Mouse (Mus musculus): ENCODE data around the gene Cers1. TPM values are rescaled to one million over a fixed set of nuclear protein-coding genes. Genes with fewer than 3 reads are reported as not detected.

Cers1 gene
- total RNA-seq (2014; rRNA removed) = 52.5 and 58.4 TPM in 2 replicates
- 37.8 and 45.3 TPM in 2 replicates for polyA plus RNA-seq (2015; fragmentation: Nextera tagmentation; extraction: Ambion mirVana)

DNA sequence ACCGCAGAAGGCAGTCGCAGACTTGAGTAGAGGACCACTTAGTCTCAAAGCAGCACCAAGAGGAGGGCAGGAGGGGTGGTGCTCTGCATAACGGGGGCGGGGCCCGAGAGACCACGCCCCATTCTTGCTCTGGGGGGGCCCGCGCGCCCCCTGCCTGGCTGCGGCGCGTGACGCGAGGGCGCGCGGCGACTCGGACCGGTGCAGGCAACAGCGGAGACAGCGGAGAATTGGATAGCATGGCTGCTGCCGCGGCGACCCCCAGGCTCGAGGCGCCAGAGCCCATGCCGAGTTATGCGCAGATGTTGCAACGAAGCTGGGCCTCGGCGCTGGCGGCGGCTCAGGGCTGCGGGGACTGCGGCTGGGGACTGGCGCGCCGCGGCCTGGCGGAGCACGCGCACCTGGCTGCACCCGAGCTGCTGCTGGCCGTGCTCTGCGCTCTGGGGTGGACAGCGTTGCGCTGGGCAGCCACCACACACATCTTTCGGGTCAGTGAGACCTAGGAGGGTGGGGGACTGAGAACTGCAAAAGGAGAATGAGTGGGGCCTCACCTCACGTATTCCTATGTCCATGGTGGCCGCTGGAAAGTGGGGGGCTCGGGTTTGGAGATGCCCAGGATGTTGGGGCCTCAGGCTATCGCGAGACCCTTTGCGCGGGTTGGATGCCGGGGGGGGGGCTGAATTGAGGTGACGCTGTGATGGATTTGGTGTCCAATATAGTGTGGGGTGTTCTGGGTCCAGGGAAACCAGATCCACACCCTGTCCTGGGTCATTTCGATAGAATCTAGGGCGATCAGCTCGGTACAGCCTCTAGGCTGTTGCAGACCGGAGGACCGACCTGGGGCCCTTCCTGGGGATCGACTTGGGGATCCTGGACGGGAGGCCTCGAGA lies at the start of gene Cers1:
Cers1 (plus strand) TSS at position 152 of the 887 bp plus-strand sequence.
- peak; percentile 68 for ATAC-seq
- H3K9me3 ChIP-seq (ENCODE audit: low read length) = no peaks in the 10 kb centered on the region
- 3% methylated on average over 66 of the region's 66 CpGs for WGBS
- peak within 1 kb of the TSS; percentile 73 for H3K4me3 ChIP-seq (ENCODE audit: low read depth, low read length)
- H3K9ac ChIP-seq = peak within 1 kb of the TSS; percentile 96
- peak within 1 kb of the TSS; percentile 74 for H3K4me2 ChIP-seq (ENCODE audit: low read depth)
- H3K27ac ChIP-seq (ENCODE audit: low read depth, low read length) = peak within 1 kb of the TSS; percentile 97
- H3K4me1 ChIP-seq (ENCODE audit: insufficient read depth) = peaks cover 16% of the 10 kb centered on the region
- no peaks in the 10 kb centered on the region for H3K27me3 ChIP-seq (ENCODE audit: insufficient read depth, low read length)
- peaks cover 46% of the 10 kb centered on the region for H3K36me3 ChIP-seq (ENCODE audit: insufficient read depth)
- DNase-seq = peak; percentile 84
- 0 out of 2 replicates have a peak, but pooled peaks have one; percentile 14 for TF ChIP-seq CTCF (IDR thresholded peaks at IDR 0.05; ENCODE audit: low read depth)

DNA sequence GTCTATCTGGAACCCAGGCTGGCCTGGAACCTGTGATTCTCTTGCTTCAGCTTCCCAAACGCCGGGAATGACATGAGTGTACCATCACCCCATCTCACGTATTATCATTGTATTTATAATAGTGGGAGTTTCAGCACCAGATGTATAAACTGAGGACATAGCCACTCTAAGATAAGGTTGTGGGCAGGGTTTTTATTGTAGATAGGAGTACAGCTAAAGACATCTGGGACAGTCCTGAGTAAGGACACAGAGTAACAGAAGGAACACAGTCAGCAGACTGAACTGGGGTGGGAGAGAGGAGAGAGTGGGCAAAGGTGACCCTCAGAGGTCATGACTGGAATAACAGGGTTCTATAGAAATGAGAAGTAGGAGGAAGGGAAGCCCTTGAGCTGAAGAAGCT lies 47.9 kb upstream of the Cers1 start:
- Histone ChIP-seq H3K4me2 (ENCODE audit: low read depth) (no peak overlapping the region), H3K27me3 (ENCODE audit: insufficient read depth, low read length) (no peaks in the 10 kb centered on the region), H3K27ac (ENCODE audit: low read depth, low read length) (no peak overlapping the region), H3K4me1 (ENCODE audit: insufficient read depth) (no peaks in the 10 kb centered on the region), H3K9ac (no peak overlapping the region), H3K4me3 (ENCODE audit: low read depth, low read length) (no peak overlapping the region), H3K9me3 (ENCODE audit: low read length) (no peaks in the 10 kb centered on the region), H3K36me3 (ENCODE audit: insufficient read depth) (peaks cover 36% of the 10 kb centered on the region)
- ATAC-seq (no peak), DNase-seq (no peak)
- WGBS = 88% methylated on average over 3 of the region's 3 CpGs
- no peak for TF ChIP-seq CTCF (IDR thresholded peaks at IDR 0.05; ENCODE audit: low read depth)

DNA sequence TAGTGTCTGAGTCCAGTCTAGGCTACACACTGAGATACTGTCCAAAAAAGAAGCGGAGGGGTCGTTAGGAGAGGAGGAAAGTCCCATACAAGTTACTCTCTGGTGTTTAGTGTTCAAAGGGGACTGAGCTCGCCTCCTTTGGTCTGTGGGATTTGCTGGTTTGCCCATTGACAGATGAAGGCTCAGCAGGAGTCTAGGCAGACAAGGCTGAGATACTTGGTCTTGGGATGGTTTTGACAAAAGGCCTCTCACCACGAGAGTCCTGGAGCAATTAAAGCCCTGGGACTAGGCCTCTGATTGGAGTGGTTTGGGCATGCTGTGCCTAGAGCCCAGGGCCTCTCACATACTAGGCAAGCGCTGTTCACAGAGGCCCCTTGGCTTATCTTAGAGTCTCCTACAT lies 47.3 kb upstream of the Cers1 start:
- WGBS = 29% methylated on average over 5 of the region's 5 CpGs
- Histone ChIP-seq H3K4me1 (ENCODE audit: insufficient read depth) (no peaks in the 10 kb centered on the region), H3K9me3 (ENCODE audit: low read length) (no peaks in the 10 kb centered on the region), H3K36me3 (ENCODE audit: insufficient read depth) (peaks cover 30% of the 10 kb centered on the region), H3K4me2 (ENCODE audit: low read depth) (no peak overlapping the region), H3K9ac (no peak overlapping the region), H3K27me3 (ENCODE audit: insufficient read depth, low read length) (no peaks in the 10 kb centered on the region), H3K4me3 (ENCODE audit: low read depth, low read length) (no peak overlapping the region), H3K27ac (ENCODE audit: low read depth, low read length) (0 out of 2 replicates have a peak overlapping the region, but pooled peaks have one; percentile 40)
- TF ChIP-seq CTCF (IDR thresholded peaks at IDR 0.05; ENCODE audit: low read depth) = no peak
- DNase-seq (peak; percentile 8), ATAC-seq (peak; percentile 12; the same call in 1 of the 2 replicates)

DNA sequence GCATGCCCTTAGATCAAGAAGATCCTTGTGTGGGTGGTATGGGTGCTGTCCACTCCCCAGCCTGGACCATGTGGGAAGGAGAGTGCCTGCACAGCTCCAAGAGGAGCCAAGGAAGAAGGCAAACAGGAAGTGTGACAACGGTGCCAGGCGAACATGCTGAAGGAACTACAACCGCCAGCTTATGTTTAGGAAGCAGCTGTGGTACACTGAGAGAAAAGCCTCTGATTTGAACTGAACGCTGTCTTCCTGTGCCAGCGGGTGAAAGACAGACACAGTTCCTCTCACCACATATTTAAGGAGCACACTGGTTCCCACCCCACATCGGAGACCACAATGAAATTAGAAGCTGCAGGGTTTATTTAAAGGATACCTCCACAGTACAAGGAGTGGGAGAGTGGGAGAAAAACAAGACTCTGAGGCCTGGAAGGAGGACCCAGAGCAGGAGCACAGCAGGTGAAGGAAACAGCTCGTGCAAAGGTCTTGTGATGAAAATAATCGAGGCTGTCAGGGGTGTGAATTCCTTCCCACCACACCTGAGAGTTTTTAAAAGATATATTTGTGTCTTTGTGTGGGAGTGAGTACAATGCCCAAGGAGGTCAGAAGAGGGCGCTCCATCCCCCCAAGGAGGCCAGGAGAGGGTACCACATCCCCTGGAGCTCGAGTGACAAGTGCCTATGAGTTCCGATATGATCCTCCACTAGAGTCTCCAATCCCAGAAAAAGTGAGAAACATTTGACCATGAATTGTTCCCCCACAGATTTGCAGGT lies 46.6 kb upstream of the Cers1 start:
- TF ChIP-seq CTCF (IDR thresholded peaks at IDR 0.05; ENCODE audit: low read depth) = peak; percentile 43
- Histone ChIP-seq H3K9ac (no peak overlapping the region), H3K27me3 (ENCODE audit: insufficient read depth, low read length) (no peaks in the 10 kb centered on the region), H3K4me2 (ENCODE audit: low read depth) (no peak overlapping the region), H3K9me3 (ENCODE audit: low read length) (no peaks in the 10 kb centered on the region), H3K36me3 (ENCODE audit: insufficient read depth) (peaks cover 23% of the 10 kb centered on the region), H3K4me1 (ENCODE audit: insufficient read depth) (no peaks in the 10 kb centered on the region), H3K4me3 (ENCODE audit: low read depth, low read length) (no peak overlapping the region), H3K27ac (ENCODE audit: low read depth, low read length) (peak overlapping the region; percentile 40; the same call in 1 of the 2 replicates)
- peak; percentile 44 for ATAC-seq
- peak; percentile 27 for DNase-seq
- 52% methylated on average over 11 of the region's 11 CpGs for WGBS

DNA sequence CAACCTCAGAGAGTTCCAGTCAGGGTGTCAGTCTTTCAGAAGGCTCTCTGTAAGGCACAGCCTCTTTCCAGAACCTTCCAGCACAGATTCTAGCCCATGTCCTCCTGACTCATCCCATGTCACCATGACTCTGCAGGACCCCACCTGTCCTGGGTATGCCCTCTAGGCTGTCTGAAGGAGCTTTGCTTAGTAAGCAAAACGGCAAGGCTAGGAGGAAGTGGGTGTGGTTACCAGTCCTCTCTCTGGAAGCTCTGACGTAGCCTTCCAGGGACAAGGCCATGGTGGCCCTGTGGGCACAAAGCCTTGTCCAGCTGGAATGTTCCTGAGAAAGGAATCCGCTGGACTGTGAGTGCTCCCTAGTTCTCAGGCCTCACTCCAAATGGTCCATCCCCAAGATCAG lies 42.6 kb upstream of the Cers1 start:
- DNase-seq (no peak), ATAC-seq (no peak)
- Histone ChIP-seq H3K9ac (no peak overlapping the region), H3K4me2 (ENCODE audit: low read depth) (no peak overlapping the region), H3K9me3 (ENCODE audit: low read length) (no peaks in the 10 kb centered on the region), H3K4me1 (ENCODE audit: insufficient read depth) (no peaks in the 10 kb centered on the region), H3K36me3 (ENCODE audit: insufficient read depth) (no peaks in the 10 kb centered on the region), H3K27me3 (ENCODE audit: insufficient read depth, low read length) (no peaks in the 10 kb centered on the region), H3K4me3 (ENCODE audit: low read depth, low read length) (no peak overlapping the region), H3K27ac (ENCODE audit: low read depth, low read length) (no peak overlapping the region)
- TF ChIP-seq CTCF (IDR thresholded peaks at IDR 0.05; ENCODE audit: low read depth) = no peak
- 74% methylated on average over 3 of the region's 3 CpGs for WGBS

DNA sequence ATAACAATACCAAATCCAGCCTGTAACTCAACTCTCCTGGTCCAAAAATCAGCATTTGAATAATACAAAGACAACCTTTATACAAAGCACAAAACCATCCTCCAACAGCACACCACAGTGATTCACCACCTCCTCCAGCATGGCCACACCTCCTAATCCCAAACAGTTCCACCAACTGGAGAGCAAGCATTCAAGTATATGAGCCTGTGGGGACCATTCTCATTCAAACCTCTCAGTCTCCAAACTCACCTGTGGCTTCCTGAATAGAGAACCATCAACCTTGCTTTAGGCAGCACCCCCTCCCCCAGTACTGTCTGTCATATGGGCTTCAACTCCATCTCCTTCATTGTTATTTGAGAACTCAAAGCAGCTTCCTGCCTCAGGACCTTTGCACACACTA lies 41.2 kb upstream of the Cers1 start:
- ATAC-seq = no peak

More for the DNA sequence above, 41.2 kb upstream of the Cers1 start:
- no peak overlapping the region for H3K9ac ChIP-seq
- H3K27ac ChIP-seq (ENCODE audit: low read depth, low read length) = no peak overlapping the region
- H3K4me2 ChIP-seq (ENCODE audit: low read depth) = no peak overlapping the region
- H3K4me3 ChIP-seq (ENCODE audit: low read depth, low read length) = no peak overlapping the region
- no peaks in the 10 kb centered on the region for H3K36me3 ChIP-seq (ENCODE audit: insufficient read depth)
- DNase-seq = no peak
- H3K27me3 ChIP-seq (ENCODE audit: insufficient read depth, low read length) = no peaks in the 10 kb centered on the region
- TF ChIP-seq CTCF (IDR thresholded peaks at IDR 0.05; ENCODE audit: low read depth) = no peak
- H3K4me1 ChIP-seq (ENCODE audit: insufficient read depth) = no peaks in the 10 kb centered on the region
- no peaks in the 10 kb centered on the region for H3K9me3 ChIP-seq (ENCODE audit: low read length)
